Mouse (Mus musculus): ENCODE measurements around the gene Dst. TPM values are rescaled to one million over a fixed set of nuclear protein-coding genes. Genes with fewer than 3 reads are reported as not detected.

Gene Dst
- polyA plus RNA-seq, 1 experiment from 2014 or later, result 26.3 TPM

GRCm38 (mm10) chr1:33892784-33893183 is 15.2 kb upstream of the Dst start:
- Histone ChIP-seq H3K4me3 (ENCODE audit: low read depth, low read length) (no peak overlapping the region), H3K9me3 (ENCODE audit: control insufficient read depth, low read length) (no peaks in the 10 kb centered on the region), H3K36me3 (ENCODE audit: control insufficient read depth, insufficient read depth, low read length) (no peaks in the 10 kb centered on the region), H3K27ac (ENCODE audit: low read depth, low read length) (no peak overlapping the region), H3K4me1 (replicated peaks; ENCODE audit: control insufficient read depth, insufficient read depth, low read length) (no peaks in the 10 kb centered on the region), H3K4me2 (ENCODE audit: low read depth, low read length, severe bottlenecking) (no peak overlapping the region), H3K27me3 (ENCODE audit: control insufficient read depth, insufficient read depth, low read length) (no peaks in the 10 kb centered on the region), H3K9ac (ENCODE audit: low read length) (no peak overlapping the region)
- 68% methylated on average over 10 of the region's 10 CpGs for WGBS
- DNase-seq (ENCODE audit: low spot score) (no peak), ATAC-seq (replicated peaks; ENCODE audit: low FRiP score) (no peak)

- WGBS, result 78% methylated on average over 6 of the region's 6 CpGs
- Histone ChIP-seq H3K4me3 (ENCODE audit: low read depth, low read length) (no peak overlapping the region), H3K4me2 (ENCODE audit: low read depth, low read length, severe bottlenecking) (no peak overlapping the region), H3K4me1 (replicated peaks; ENCODE audit: control insufficient read depth, insufficient read depth, low read length) (no peaks in the 10 kb centered on the region), H3K9me3 (ENCODE audit: control insufficient read depth, low read length) (no peaks in the 10 kb centered on the region), H3K9ac (ENCODE audit: low read length) (no peak overlapping the region), H3K27ac (ENCODE audit: low read depth, low read length) (no peak overlapping the region), H3K36me3 (ENCODE audit: control insufficient read depth, insufficient read depth, low read length) (no peaks in the 10 kb centered on the region), H3K27me3 (ENCODE audit: control insufficient read depth, insufficient read depth, low read length) (no peaks in the 10 kb centered on the region)
- no peak for DNase-seq (ENCODE audit: low spot score)
- ATAC-seq (replicated peaks; ENCODE audit: low FRiP score), result no peak
Observed at GRCm38 (mm10) chr1:33896116-33896515, 11.9 kb upstream of the Dst start.

- Histone ChIP-seq H3K27ac (ENCODE audit: low read depth, low read length) (no peak overlapping the region), H3K36me3 (ENCODE audit: control insufficient read depth, insufficient read depth, low read length) (no peaks in the 10 kb centered on the region), H3K27me3 (ENCODE audit: control insufficient read depth, insufficient read depth, low read length) (no peaks in the 10 kb centered on the region), H3K9me3 (ENCODE audit: control insufficient read depth, low read length) (no peaks in the 10 kb centered on the region), H3K4me3 (ENCODE audit: low read depth, low read length) (no peak overlapping the region), H3K9ac (ENCODE audit: low read length) (no peak overlapping the region), H3K4me2 (ENCODE audit: low read depth, low read length, severe bottlenecking) (no peak overlapping the region), H3K4me1 (replicated peaks; ENCODE audit: control insufficient read depth, insufficient read depth, low read length) (no peaks in the 10 kb centered on the region)
- ATAC-seq (replicated peaks; ENCODE audit: low FRiP score) (no peak), DNase-seq (ENCODE audit: low spot score) (no peak)
- 85% methylated on average over 4 of the region's 4 CpGs for WGBS
Observed at GRCm38 (mm10) chr1:33896666-33897065, 11.4 kb upstream of the Dst start.

- no peak overlapping the region for H3K4me3 ChIP-seq (ENCODE audit: low read depth, low read length)
- H3K27me3 ChIP-seq (ENCODE audit: control insufficient read depth, insufficient read depth, low read length), result no peaks in the 10 kb centered on the region
- no peaks in the 10 kb centered on the region for H3K4me1 ChIP-seq (replicated peaks; ENCODE audit: control insufficient read depth, insufficient read depth, low read length)
- H3K27ac ChIP-seq (ENCODE audit: low read depth, low read length), result no peak overlapping the region
- H3K9ac ChIP-seq (ENCODE audit: low read length), result no peak overlapping the region
- no peak for DNase-seq (ENCODE audit: low spot score)
- WGBS, result 92% methylated on average over 11 of the region's 11 CpGs
- no peaks in the 10 kb centered on the region for H3K9me3 ChIP-seq (ENCODE audit: control insufficient read depth, low read length)
- ATAC-seq (replicated peaks; ENCODE audit: low FRiP score), result no peak
- H3K36me3 ChIP-seq (ENCODE audit: control insufficient read depth, insufficient read depth, low read length), result no peaks in the 10 kb centered on the region
- no peak overlapping the region for H3K4me2 ChIP-seq (ENCODE audit: low read depth, low read length, severe bottlenecking)
Observed at GRCm38 (mm10) chr1:33897426-33897825, 10.6 kb upstream of the Dst start.

GRCm38 (mm10) chr1:33898373-33898772 is 9.7 kb upstream of the Dst start:
- no peaks in the 10 kb centered on the region for H3K9me3 ChIP-seq (ENCODE audit: control insufficient read depth, low read length)
- H3K36me3 ChIP-seq (ENCODE audit: control insufficient read depth, insufficient read depth, low read length), result no peaks in the 10 kb centered on the region
- H3K4me3 ChIP-seq (ENCODE audit: low read depth, low read length), result no peak overlapping the region
- no peak overlapping the region for H3K4me2 ChIP-seq (ENCODE audit: low read depth, low read length, severe bottlenecking)
- DNase-seq (ENCODE audit: low spot score) (no peak), ATAC-seq (replicated peaks; ENCODE audit: low FRiP score) (no peak)
- H3K4me1 ChIP-seq (replicated peaks; ENCODE audit: control insufficient read depth, insufficient read depth, low read length), result no peaks in the 10 kb centered on the region
- no peaks in the 10 kb centered on the region for H3K27me3 ChIP-seq (ENCODE audit: control insufficient read depth, insufficient read depth, low read length)
- no peak overlapping the region for H3K9ac ChIP-seq (ENCODE audit: low read length)
- 93% methylated on average over 6 of the region's 6 CpGs for WGBS
- no peak overlapping the region for H3K27ac ChIP-seq (ENCODE audit: low read depth, low read length)

- Histone ChIP-seq H3K27me3 (ENCODE audit: control insufficient read depth, insufficient read depth, low read length) (no peaks in the 10 kb centered on the region), H3K27ac (ENCODE audit: low read depth, low read length) (no peak overlapping the region), H3K9me3 (ENCODE audit: control insufficient read depth, low read length) (no peaks in the 10 kb centered on the region), H3K4me3 (ENCODE audit: low read depth, low read length) (no peak overlapping the region), H3K9ac (ENCODE audit: low read length) (no peak overlapping the region), H3K4me1 (replicated peaks; ENCODE audit: control insufficient read depth, insufficient read depth, low read length) (no peaks in the 10 kb centered on the region), H3K4me2 (ENCODE audit: low read depth, low read length, severe bottlenecking) (no peak overlapping the region), H3K36me3 (ENCODE audit: control insufficient read depth, insufficient read depth, low read length) (no peaks in the 10 kb centered on the region)
- no peak for ATAC-seq (replicated peaks; ENCODE audit: low FRiP score)
- WGBS, result 92% methylated on average over 8 of the region's 8 CpGs
- no peak for DNase-seq (ENCODE audit: low spot score)
Observed at GRCm38 (mm10) chr1:33900175-33900574, 7.8 kb upstream of the Dst start.

GRCm38 (mm10) chr1:33903587-33903986 is 4.4 kb upstream of the Dst start:
- 38% methylated on average over 9 of the region's 9 CpGs for WGBS
- ATAC-seq (replicated peaks; ENCODE audit: low FRiP score) (no peak), DNase-seq (ENCODE audit: low spot score) (no peak)
- no peaks in the 10 kb centered on the region for H3K36me3 ChIP-seq (ENCODE audit: control insufficient read depth, insufficient read depth, low read length)
- H3K27ac ChIP-seq (ENCODE audit: low read depth, low read length), result no peak overlapping the region
- 0 out of 2 replicates have a peak overlapping the region, but pooled peaks have one; percentile 15 for H3K4me2 ChIP-seq (ENCODE audit: low read depth, low read length, severe bottlenecking)
- H3K9me3 ChIP-seq (ENCODE audit: control insufficient read depth, low read length), result no peaks in the 10 kb centered on the region
- peaks cover 8% of the 10 kb centered on the region; the same call in 1 of the 2 replicates for H3K4me1 ChIP-seq (replicated peaks; ENCODE audit: control insufficient read depth, insufficient read depth, low read length)
- H3K4me3 ChIP-seq (ENCODE audit: low read depth, low read length), result no peak overlapping the region
- no peak overlapping the region for H3K9ac ChIP-seq (ENCODE audit: low read length)
- H3K27me3 ChIP-seq (ENCODE audit: control insufficient read depth, insufficient read depth, low read length), result peaks cover 11% of the 10 kb centered on the region

GRCm38 (mm10) chr1:33906216-33906615 is 1.8 kb upstream of the Dst start:
- peaks cover 13% of the 10 kb centered on the region for H3K27me3 ChIP-seq (ENCODE audit: control insufficient read depth, insufficient read depth, low read length)
- no peak overlapping the region for H3K4me2 ChIP-seq (ENCODE audit: low read depth, low read length, severe bottlenecking)
- no peaks in the 10 kb centered on the region for H3K9me3 ChIP-seq (ENCODE audit: control insufficient read depth, low read length)
- DNase-seq (ENCODE audit: low spot score) (no peak), ATAC-seq (replicated peaks; ENCODE audit: low FRiP score) (no peak)
- H3K36me3 ChIP-seq (ENCODE audit: control insufficient read depth, insufficient read depth, low read length), result no peaks in the 10 kb centered on the region
- H3K9ac ChIP-seq (ENCODE audit: low read length), result no peak overlapping the region
- H3K27ac ChIP-seq (ENCODE audit: low read depth, low read length), result no peak overlapping the region
- no peak overlapping the region for H3K4me3 ChIP-seq (ENCODE audit: low read depth, low read length)
- WGBS, result 40% methylated on average over 10 of the region's 10 CpGs
- H3K4me1 ChIP-seq (replicated peaks; ENCODE audit: control insufficient read depth, insufficient read depth, low read length), result peaks cover 8% of the 10 kb centered on the region; the same call in 1 of the 2 replicates

GRCm38 (mm10) chr1:33906927-33907326 is 1.1 kb upstream of the Dst start:
- peak; percentile 62 for DNase-seq (ENCODE audit: low spot score)
- peaks cover 8% of the 10 kb centered on the region; the same call in 1 of the 2 replicates for H3K4me1 ChIP-seq (replicated peaks; ENCODE audit: control insufficient read depth, insufficient read depth, low read length)
- H3K4me3 ChIP-seq (ENCODE audit: low read depth, low read length), result peak overlapping the region; percentile 65
- H3K4me2 ChIP-seq (ENCODE audit: low read depth, low read length, severe bottlenecking), result peak overlapping the region; percentile 88
- no peaks in the 10 kb centered on the region for H3K9me3 ChIP-seq (ENCODE audit: control insufficient read depth, low read length)
- no peak overlapping the region for H3K27ac ChIP-seq (ENCODE audit: low read depth, low read length)
- peak; percentile 49 for ATAC-seq (replicated peaks; ENCODE audit: low FRiP score)
- H3K27me3 ChIP-seq (ENCODE audit: control insufficient read depth, insufficient read depth, low read length), result peaks cover 13% of the 10 kb centered on the region
- no peaks in the 10 kb centered on the region for H3K36me3 ChIP-seq (ENCODE audit: control insufficient read depth, insufficient read depth, low read length)
- peak overlapping the region; percentile 61 for H3K9ac ChIP-seq (ENCODE audit: low read length)
- under 1% methylated on average over 20 of the region's 20 CpGs for WGBS

Data from forebrain, embryonic 11.5 days (tissue).